Mouse (Mus musculus) hindbrain, embryonic 16.5 days (tissue): ENCODE data around the gene Mosmo. TPM values are rescaled to one million over a fixed set of nuclear protein-coding genes. Genes with fewer than 3 reads are reported as not detected.
"Not testable (repeated sequence)": the region's sequence is repeated elsewhere in the genome, so short reads cannot be mapped to it uniquely, and the experiment has no call there.

Source experiments
- ATAC-seq: fragments of 200-750 bp; cut with Nextera tagmentation; 2 replicates; pipeline ENCODE4 v1.8.0; 2017; ENCODE audit warnings: moderate TSS enrichment, moderate library complexity
- H3K27ac ChIP-seq: fragments of 300-500 bp; sonication (generic); 2 replicates; pipeline ENCODE4 v1.5.1; 2014; ENCODE audit warnings: low read depth, mild to moderate bottlenecking, control low read depth, low read length, moderate library complexity
- H3K27me3 ChIP-seq: fragments of 300-500 bp; sonication (generic); replicated peaks from 2 replicates; pipeline ENCODE4 v1.6.1; 2014; ENCODE audit warnings: low read length; ENCODE audit not compliant: control insufficient read depth, insufficient read depth
- H3K36me3 ChIP-seq: fragments of 300-500 bp; sonication (generic); 2 replicates; pipeline ENCODE4 v1.6.1; 2014; ENCODE audit warnings: mild to moderate bottlenecking, low read length, moderate library complexity, mixed read lengths; ENCODE audit not compliant: control insufficient read depth, insufficient read depth
- H3K4me1 ChIP-seq: fragments of 300-500 bp; sonication (generic); 2 replicates; pipeline ENCODE4 v1.6.1; 2014; ENCODE audit warnings: low read depth, low read length; ENCODE audit not compliant: control insufficient read depth, insufficient read depth
- H3K4me2 ChIP-seq: fragments of 300-500 bp; sonication (generic); 2 replicates; pipeline ENCODE4 v1.6.1; 2014; ENCODE audit warnings: mild to moderate bottlenecking, low read length, control low read depth, moderate library complexity
- H3K4me3 ChIP-seq: fragments of 300-500 bp; sonication (generic); 2 replicates; pipeline ENCODE4 v1.5.1; 2014; ENCODE audit warnings: mild to moderate bottlenecking, low read length, control low read depth, moderate library complexity
- H3K9ac ChIP-seq: fragments of 300-500 bp; sonication (generic); 2 replicates; pipeline ENCODE4 v1.6.1; 2014; ENCODE audit warnings: low read depth, mild to moderate bottlenecking, control low read depth, low read length, moderate library complexity
- H3K9me3 ChIP-seq: fragments of 300-500 bp; sonication (generic); 2 replicates; pipeline ENCODE4 v1.6.1; 2014; ENCODE audit warnings: mild to moderate bottlenecking, low read length, moderate library complexity; ENCODE audit not compliant: control insufficient read depth
- WGBS: fragments of 180-500 bp; shearing (Covaris S2); extraction: QIAGEN DNeasy Blood & Tissue Kit; methylation state at CpG from one replicate; pipeline ENCODE4 v1.1.7; 2014; 5-methylcytosine and 5-hydroxymethylcytosine counted together
- polyA plus RNA-seq: library from polyadenylated mRNA; unstranded; fragments of >200 nt; fragmentation: Nextera tagmentation; extraction: Ambion mirVana; gene quantifications from 2 replicates; pipeline ENCODE4 v1.2.1, GENCODE M21; 2015

Mosmo gene
- polyA plus RNA-seq, 1 experiment from 2014 or later, result 8.0 TPM

- no peak overlapping the region for H3K27ac ChIP-seq
- peaks cover 2% of the 10 kb centered on the region; the same call in 1 of the 2 replicates for H3K36me3 ChIP-seq
- H3K9ac ChIP-seq, result no peak overlapping the region
- no peak overlapping the region for H3K4me2 ChIP-seq
- no peak for ATAC-seq
- H3K27me3 ChIP-seq, result no peaks in the 10 kb centered on the region
- H3K4me3 ChIP-seq, result no peak overlapping the region
- no peaks in the 10 kb centered on the region for H3K9me3 ChIP-seq
- no peaks in the 10 kb centered on the region for H3K4me1 ChIP-seq
- WGBS, result 26% methylated on average over 6 of the region's 6 CpGs
Measured at GRCm38 (mm10) chr7:120695196-120695595, 17.8 kb downstream of the Mosmo start.

DNA sequence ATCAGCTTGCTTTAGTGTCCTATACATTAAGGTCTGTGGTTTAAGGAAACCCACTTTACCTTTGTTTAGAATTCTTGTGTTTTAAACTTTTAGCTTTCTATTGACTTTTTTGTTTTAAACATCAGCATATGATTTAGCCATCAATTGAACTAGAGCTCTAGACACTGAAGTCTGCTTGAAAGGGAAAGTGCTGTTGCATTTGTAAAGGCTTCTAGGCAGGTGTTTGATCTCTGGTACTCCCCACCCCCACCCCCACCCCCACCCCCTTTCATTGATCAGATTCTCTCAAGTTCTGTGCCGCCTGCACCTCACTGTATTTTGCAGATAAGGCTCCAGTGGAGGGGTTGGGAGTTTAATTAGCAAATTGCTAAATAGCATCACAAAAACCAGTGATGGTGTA lies 18.2 kb downstream of the Mosmo start:
- no peaks in the 10 kb centered on the region for H3K9me3 ChIP-seq
- 68% methylated on average over 1 of the region's 1 CpGs for WGBS
- H3K27me3 ChIP-seq, result no peaks in the 10 kb centered on the region
- H3K4me1 ChIP-seq, result no peaks in the 10 kb centered on the region
- no peak for ATAC-seq
- no peak overlapping the region for H3K4me2 ChIP-seq
- no peak overlapping the region for H3K9ac ChIP-seq
- H3K4me3 ChIP-seq, result no peak overlapping the region
- H3K36me3 ChIP-seq, result peaks cover 2% of the 10 kb centered on the region; the same call in 1 of the 2 replicates
- no peak overlapping the region for H3K27ac ChIP-seq

DNA sequence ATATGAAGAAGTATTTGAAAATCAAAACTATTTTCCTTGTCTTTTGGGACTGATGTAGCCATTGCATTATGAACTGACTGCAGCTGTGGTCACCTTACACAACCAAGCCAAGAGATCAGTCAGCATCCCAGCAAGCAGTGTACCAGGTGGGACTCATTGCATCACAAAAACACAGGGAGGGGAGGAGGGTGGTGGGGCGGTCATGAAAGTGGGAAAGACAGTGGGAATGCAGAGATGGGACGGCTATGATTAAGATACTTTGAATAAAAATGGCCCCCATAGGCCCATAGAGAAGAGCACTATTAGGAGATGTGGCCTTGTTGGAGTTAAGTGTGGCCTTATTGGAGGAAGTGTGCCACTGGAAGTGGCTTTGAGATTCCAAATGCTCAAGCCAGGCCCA lies 18.9 kb downstream of the Mosmo start:
- WGBS, result 89% methylated on average over 2 of the region's 2 CpGs
- ATAC-seq, result no peak
- H3K27ac ChIP-seq, result no peak overlapping the region
- no peaks in the 10 kb centered on the region for H3K27me3 ChIP-seq
- no peaks in the 10 kb centered on the region for H3K4me1 ChIP-seq
- H3K36me3 ChIP-seq, result peaks cover 1% of the 10 kb centered on the region; the same call in 1 of the 2 replicates
- no peak overlapping the region for H3K9ac ChIP-seq
- H3K4me2 ChIP-seq, result no peak overlapping the region
- H3K4me3 ChIP-seq, result no peak overlapping the region
- no peaks in the 10 kb centered on the region for H3K9me3 ChIP-seq

DNA sequence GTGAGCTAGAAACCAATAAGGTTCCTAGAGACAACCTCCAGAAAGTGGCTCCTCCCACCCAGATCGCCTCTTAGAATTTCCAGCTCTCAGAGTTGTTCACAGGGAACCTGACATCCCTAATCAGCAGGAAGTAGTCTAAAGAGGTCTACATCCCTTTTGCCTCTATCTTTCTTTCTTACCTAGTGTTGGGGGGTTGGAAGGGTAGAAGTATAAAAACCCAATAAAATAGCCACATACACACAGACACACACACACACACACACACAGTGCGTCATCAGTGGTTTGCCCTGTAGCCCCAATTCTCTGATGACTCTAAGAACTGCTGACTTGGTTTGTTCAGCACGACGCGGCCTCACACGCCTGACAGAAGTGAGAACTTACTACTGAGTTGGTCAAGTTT lies 22.2 kb downstream of the Mosmo start:
- Histone ChIP-seq H3K27ac (no peak overlapping the region), H3K9ac (no peak overlapping the region), H3K4me1 (no peaks in the 10 kb centered on the region), H3K9me3 (no peaks in the 10 kb centered on the region), H3K4me3 (no peak overlapping the region), H3K36me3 (no peaks in the 10 kb centered on the region), H3K27me3 (no peaks in the 10 kb centered on the region), H3K4me2 (no peak overlapping the region)
- WGBS, result 92% methylated on average over 6 of the region's 6 CpGs
- no peak for ATAC-seq

DNA sequence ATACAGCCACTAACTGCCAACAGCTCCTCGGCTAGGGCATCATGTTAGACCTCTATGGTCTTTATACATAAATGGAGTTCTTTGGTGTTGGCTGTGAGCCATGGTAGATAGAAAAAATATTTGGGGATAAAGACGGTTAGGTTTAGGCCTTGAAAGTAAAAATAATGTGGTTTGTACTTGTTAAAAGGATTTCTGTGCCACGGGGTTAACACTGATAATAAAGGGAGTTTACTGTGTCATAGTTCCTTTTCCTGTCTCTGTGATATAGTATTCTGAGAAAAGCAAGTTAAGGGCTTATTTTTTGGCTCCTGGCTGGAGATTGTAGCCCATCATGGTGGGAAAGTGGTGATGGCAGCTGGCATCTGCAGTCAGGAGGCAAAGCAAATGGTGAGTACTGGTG lies 26.5 kb downstream of the Mosmo start:
- Histone ChIP-seq H3K9ac (no peak overlapping the region), H3K4me2 (no peak overlapping the region), H3K4me3 (no peak overlapping the region), H3K4me1 (no peaks in the 10 kb centered on the region), H3K36me3 (no peaks in the 10 kb centered on the region), H3K27ac (no peak overlapping the region), H3K27me3 (no peaks in the 10 kb centered on the region), H3K9me3 (no peaks in the 10 kb centered on the region)
- no peak for ATAC-seq
- WGBS, result 82% methylated on average over 3 of the region's 3 CpGs

DNA sequence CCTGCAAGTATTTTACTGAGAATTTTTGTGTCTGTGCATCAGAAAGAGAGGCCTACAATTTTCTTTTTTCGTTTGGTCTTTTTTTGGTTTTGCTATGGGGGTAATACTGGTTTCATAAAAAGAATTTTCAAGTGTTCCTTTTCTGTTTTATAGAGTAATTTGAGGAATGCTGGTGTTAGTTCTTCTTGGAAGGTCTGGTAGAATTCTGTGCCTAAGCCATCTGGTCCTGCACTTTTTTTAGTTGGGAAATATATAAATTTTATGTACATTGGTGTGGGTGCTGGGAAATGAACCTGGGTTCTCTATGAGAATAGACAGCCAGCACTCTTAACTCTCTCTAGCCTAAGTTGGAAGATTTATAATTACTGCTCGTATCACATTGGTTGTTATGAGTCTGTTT lies 34.7 kb downstream of the Mosmo start:
- no peak overlapping the region for H3K9ac ChIP-seq
- no peaks in the 10 kb centered on the region for H3K4me1 ChIP-seq
- no peaks in the 10 kb centered on the region for H3K9me3 ChIP-seq
- H3K4me3 ChIP-seq, result no peak overlapping the region
- no peaks in the 10 kb centered on the region for H3K27me3 ChIP-seq
- no peaks in the 10 kb centered on the region for H3K36me3 ChIP-seq
- ATAC-seq, result no peak
- 95% methylated on average over 2 of the region's 2 CpGs for WGBS
- no peak overlapping the region for H3K27ac ChIP-seq
- H3K4me2 ChIP-seq, result no peak overlapping the region

DNA sequence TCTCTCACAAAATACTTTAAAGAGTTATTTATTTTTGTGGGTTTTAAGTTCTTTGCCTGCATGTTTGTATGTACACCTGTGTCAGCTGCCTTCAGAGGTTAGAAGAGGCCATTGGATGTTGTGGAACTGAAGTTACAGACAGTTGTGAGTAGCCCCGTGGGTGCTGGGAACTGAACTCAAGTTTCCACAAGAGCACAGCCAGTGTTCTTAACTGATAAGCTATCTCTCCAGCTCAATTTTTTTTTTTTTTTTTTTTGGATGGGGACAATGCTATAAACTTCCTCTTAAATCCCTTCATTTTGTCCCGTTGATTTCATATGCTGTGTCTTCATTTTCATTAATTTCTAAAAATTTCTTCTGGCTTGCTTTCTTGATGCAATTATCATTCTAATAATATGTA lies 35.8 kb downstream of the Mosmo start:
- no peak for ATAC-seq
- Histone ChIP-seq H3K27me3 (no peaks in the 10 kb centered on the region), H3K9me3 (no peaks in the 10 kb centered on the region), H3K4me2 (no peak overlapping the region), H3K4me3 (no peak overlapping the region), H3K27ac (no peak overlapping the region), H3K36me3 (no peaks in the 10 kb centered on the region), H3K9ac (no peak overlapping the region), H3K4me1 (peaks cover 4% of the 10 kb centered on the region; the same call in 1 of the 2 replicates)
- 98% methylated on average over 2 of the region's 2 CpGs for WGBS

DNA sequence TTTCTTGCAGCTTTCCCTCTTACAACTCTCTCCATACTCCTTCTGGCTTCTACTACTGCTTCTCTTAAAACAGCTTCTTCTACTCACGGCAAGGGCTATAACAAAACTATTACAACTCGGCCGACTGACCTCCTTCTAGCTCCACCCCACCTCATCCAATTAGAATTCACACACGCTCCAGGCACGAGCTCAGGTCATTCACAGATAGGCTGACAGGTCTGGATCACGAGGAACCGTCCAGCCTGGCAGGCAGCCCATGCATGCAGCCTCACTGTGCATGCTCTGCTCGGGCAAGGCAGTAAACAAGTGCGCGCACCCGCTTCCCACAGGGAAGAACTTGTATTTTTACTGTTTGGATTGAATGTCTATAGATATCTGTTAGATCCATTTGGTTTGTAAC lies 36.5 kb downstream of the Mosmo start:
- H3K9ac ChIP-seq, H3K36me3 ChIP-seq, H3K9me3 ChIP-seq, ATAC-seq, H3K4me1 ChIP-seq, H3K27ac ChIP-seq, H3K4me2 ChIP-seq, H3K4me3 ChIP-seq, H3K27me3 ChIP-seq: not testable (repeated sequence)
- WGBS, result 92% methylated on average over 11 of the region's 11 CpGs

DNA sequence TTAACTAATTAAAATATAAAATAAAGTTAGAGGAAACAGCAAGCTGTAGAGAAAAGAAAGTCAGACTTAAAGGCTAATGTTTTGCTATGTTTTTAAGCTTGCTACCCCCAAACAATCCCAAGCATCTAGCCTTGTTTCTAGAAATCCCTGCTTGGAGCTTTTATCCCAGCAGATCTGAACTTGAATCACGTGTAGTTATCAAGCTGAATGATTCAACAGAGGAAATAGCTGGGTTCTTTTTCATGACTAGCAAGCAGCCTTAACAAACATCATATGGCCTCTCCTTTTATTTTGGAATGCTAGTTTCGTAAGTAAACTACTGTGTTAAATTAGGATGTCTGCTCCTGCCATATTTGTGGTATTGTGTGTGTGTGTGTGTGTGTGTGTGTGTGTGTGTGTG lies 39.8 kb downstream of the Mosmo start:
- Histone ChIP-seq H3K9me3 (no peaks in the 10 kb centered on the region), H3K27me3 (no peaks in the 10 kb centered on the region), H3K4me2 (no peak overlapping the region), H3K4me1 (peaks cover 4% of the 10 kb centered on the region; the same call in 1 of the 2 replicates), H3K9ac (no peak overlapping the region), H3K27ac (no peak overlapping the region), H3K36me3 (no peaks in the 10 kb centered on the region), H3K4me3 (no peak overlapping the region)
- 80% methylated on average over 2 of the region's 2 CpGs for WGBS
- ATAC-seq, result no peak

DNA sequence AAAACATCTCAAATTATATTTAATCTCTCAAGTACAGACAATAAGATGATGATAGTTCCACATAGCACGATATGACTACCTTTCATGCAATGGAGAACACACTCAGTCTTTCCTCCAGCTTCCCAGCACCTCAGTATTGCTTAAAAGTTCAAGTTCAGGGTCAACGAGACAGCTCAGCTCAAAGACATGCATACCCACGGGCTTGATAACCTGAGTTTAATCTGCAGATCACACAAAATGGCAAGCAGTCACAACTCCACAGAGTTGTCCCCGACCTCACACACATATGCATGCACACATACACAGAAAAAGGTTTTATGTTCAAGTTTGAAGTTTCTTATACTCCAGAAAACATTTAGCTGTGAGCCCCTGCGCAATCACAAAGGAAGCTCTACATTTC lies 43.6 kb downstream of the Mosmo start:
- no peak overlapping the region for H3K9ac ChIP-seq
- H3K27ac ChIP-seq, result no peak overlapping the region
- no peaks in the 10 kb centered on the region for H3K27me3 ChIP-seq

More for the DNA sequence above, 43.6 kb downstream of the Mosmo start:
- Histone ChIP-seq H3K36me3 (0 out of 2 replicates have a peak, but pooled peaks cover under 1% of the 10 kb centered on the region), H3K4me2 (no peak overlapping the region), H3K4me1 (peaks cover 11% of the 10 kb centered on the region), H3K9me3 (no peaks in the 10 kb centered on the region), H3K4me3 (no peak overlapping the region)
- WGBS, result 92% methylated on average over 5 of the region's 5 CpGs
- no peak for ATAC-seq
